Mouse (Mus musculus): ENCODE measurements around the gene Cdc42se2.

- no peak for TF ChIP-seq EP300 (IDR thresholded peaks at IDR 0.05; ENCODE audit: insufficient read depth, low read depth, low read length)
- no peak for TF ChIP-seq CTCF (IDR thresholded peaks at IDR 0.05; ENCODE audit: low read depth, low read length)
- TF ChIP-seq POLR2A (IDR thresholded peaks at IDR 0.05; ENCODE audit: insufficient read depth, low read length): no peak
Measured at GRCm38 (mm10) chr11:54769843-54770242, 17.6 kb downstream of the Cdc42se2 start.
